Mouse (Mus musculus): ENCODE results near the gene Sept5.

Sept5 gene

GRCm38 (mm10) chr16:18611752-18612151, 18.0 kb downstream of the Sept5 start:
- DNase-seq (ENCODE audit: low spot score): no peak

GRCm38 (mm10) chr16:18609099-18609498, 20.7 kb downstream of the Sept5 start:
- no peak for DNase-seq (ENCODE audit: low spot score)

- no peak for DNase-seq (ENCODE audit: low spot score)
These were observed 21.5 kb downstream of the Sept5 start for GRCm38 (mm10) chr16:18608226-18608625.

- DNase-seq (ENCODE audit: low spot score): no peak
These were observed 24.0 kb downstream of the Sept5 start for GRCm38 (mm10) chr16:18605705-18606104.

GRCm38 (mm10) chr16:18604267-18604701, 25.5 kb downstream of the Sept5 start:
- no peak for DNase-seq (ENCODE audit: low spot score)

GRCm38 (mm10) chr16:18601447-18601846, 28.3 kb downstream of the Sept5 start:
- DNase-seq (ENCODE audit: low spot score): no peak

GRCm38 (mm10) chr16:18598006-18598405, 31.7 kb downstream of the Sept5 start:
- DNase-seq (ENCODE audit: low spot score): no peak

- DNase-seq (ENCODE audit: low spot score): no peak
These were observed 33.5 kb downstream of the Sept5 start for GRCm38 (mm10) chr16:18596255-18596654.

- no peak for DNase-seq (ENCODE audit: low spot score)
These were observed 35.8 kb downstream of the Sept5 start for GRCm38 (mm10) chr16:18593930-18594329.

- no peak for DNase-seq (ENCODE audit: low spot score)
These were observed 38.4 kb downstream of the Sept5 start for GRCm38 (mm10) chr16:18591047-18592018.

- DNase-seq (ENCODE audit: low spot score): no peak
These were observed 39.7 kb downstream of the Sept5 start, which contains the start of gene Tbx1 for GRCm38 (mm10) chr16:18589804-18590790. TSS of gene Tbx1 (minus strand) at chr16:18590671.

- no peak for DNase-seq (ENCODE audit: low spot score)
These were observed 40.6 kb downstream of the Sept5 start for GRCm38 (mm10) chr16:18589080-18589621.

- DNase-seq (ENCODE audit: low spot score): no peak
These were observed 41.1 kb downstream of the Sept5 start for GRCm38 (mm10) chr16:18588738-18589055.

GRCm38 (mm10) chr16:18587847-18588737, 41.7 kb downstream of the Sept5 start:
- no peak for DNase-seq (ENCODE audit: low spot score)

- no peak for DNase-seq (ENCODE audit: low spot score)
These were observed 42.7 kb downstream of the Sept5 start for GRCm38 (mm10) chr16:18586906-18587546.

- DNase-seq (ENCODE audit: low spot score): no peak
These were observed 43.5 kb downstream of the Sept5 start for GRCm38 (mm10) chr16:18586076-18586905.

GRCm38 (mm10) chr16:18585676-18586075, 44.1 kb downstream of the Sept5 start:
- no peak for DNase-seq (ENCODE audit: low spot score)

GRCm38 (mm10) chr16:18584901-18585510, 44.7 kb downstream of the Sept5 start:
- no peak for DNase-seq (ENCODE audit: low spot score)

GRCm38 (mm10) chr16:18583673-18584357, 45.9 kb downstream of the Sept5 start:
- no peak for DNase-seq (ENCODE audit: low spot score)

All from ovary, postnatal 10 days (tissue).